Mouse (Mus musculus) frontal cortex, adult (tissue): ENCODE data around the gene Fam110a.

Experiments
- ATAC-seq: cut with Nextera tagmentation; 2 replicates; pipeline ENCODE4 v1.9.2; 2017; ENCODE audit warnings: mild to moderate bottlenecking, moderate library complexity, mixed read lengths; ENCODE audit not compliant: low TSS enrichment

The Fam110a gene

GRCm38 (mm10) chr2:151970191-151971172, 9.5 kb downstream of the Fam110a start:
- peak; percentile 85 for ATAC-seq

GRCm38 (mm10) chr2:151969396-151969795, 10.6 kb downstream of the Fam110a start:
- ATAC-seq = no peak

- ATAC-seq = no peak
These were observed 11.0 kb downstream of the Fam110a start for GRCm38 (mm10) chr2:151968986-151969385.

GRCm38 (mm10) chr2:151968451-151968850, 11.6 kb downstream of the Fam110a start:
- ATAC-seq = no peak

GRCm38 (mm10) chr2:151967792-151968191, 12.2 kb downstream of the Fam110a start:
- ATAC-seq = no peak

- ATAC-seq = no peak
These were observed 12.8 kb downstream of the Fam110a start for GRCm38 (mm10) chr2:151967176-151967750.

- ATAC-seq = no peak
These were observed 16.0 kb downstream of the Fam110a start for GRCm38 (mm10) chr2:151964052-151964451.

- no peak for ATAC-seq
These were observed 16.7 kb downstream of the Fam110a start for GRCm38 (mm10) chr2:151963319-151963718.

- ATAC-seq = peak; percentile 83
These were observed 17.5 kb downstream of the Fam110a start for GRCm38 (mm10) chr2:151962474-151962873.

GRCm38 (mm10) chr2:151961284-151962196, 18.5 kb downstream of the Fam110a start:
- no peak for ATAC-seq

- no peak for ATAC-seq
These were observed 20.7 kb downstream of the Fam110a start for GRCm38 (mm10) chr2:151959274-151959673.

GRCm38 (mm10) chr2:151956500-151957137, 23.4 kb downstream of the Fam110a start:
- no peak for ATAC-seq

- no peak for ATAC-seq
These were observed 26.4 kb downstream of the Fam110a start for GRCm38 (mm10) chr2:151953665-151954064.

- ATAC-seq = peak; percentile 80
These were observed 30.8 kb downstream of the Fam110a start for GRCm38 (mm10) chr2:151949082-151949774.

- no peak for ATAC-seq
These were observed 31.7 kb downstream of the Fam110a start for GRCm38 (mm10) chr2:151948311-151948710.

- ATAC-seq = no peak
These were observed 32.4 kb downstream of the Fam110a start for GRCm38 (mm10) chr2:151947617-151948016.

GRCm38 (mm10) chr2:151944106-151944505, 35.9 kb downstream of the Fam110a start:
- no peak for ATAC-seq

- no peak for ATAC-seq
These were observed 38.8 kb downstream of the Fam110a start for GRCm38 (mm10) chr2:151941269-151941668.

- ATAC-seq = no peak
These were observed 40.2 kb downstream of the Fam110a start for GRCm38 (mm10) chr2:151939651-151940420.

GRCm38 (mm10) chr2:151938780-151939200, 41.2 kb downstream of the Fam110a start:
- peak; percentile 69 for ATAC-seq
